Mouse (Mus musculus) hindbrain, embryonic 13.5 days (tissue): ENCODE measurements around the gene Irf2bpl. TPM values are rescaled to one million over a fixed set of nuclear protein-coding genes. Genes with fewer than 3 reads are reported as not detected.

Source experiments
- ATAC-seq: fragments of 200-750 bp; cut with Nextera tagmentation; 2 replicates; pipeline ENCODE4 v1.8.0; 2017; ENCODE audit warnings: moderate TSS enrichment; ENCODE audit not compliant: low FRiP score
- H3K27ac ChIP-seq: fragments of 300-500 bp; sonication (generic); 2 replicates; pipeline ENCODE4 v1.5.1; 2015; ENCODE audit warnings: inconsistent platforms, mild to moderate bottlenecking, moderate library complexity
- H3K27me3 ChIP-seq: fragments of 300-500 bp; sonication (generic); 2 replicates; pipeline ENCODE4 v1.6.1; 2015; ENCODE audit warnings: mild to moderate bottlenecking, inconsistent platforms
- H3K36me3 ChIP-seq: fragments of 300-500 bp; sonication (generic); 2 replicates; pipeline ENCODE4 v1.6.1; 2015; ENCODE audit warnings: mild to moderate bottlenecking, inconsistent platforms
- H3K4me1 ChIP-seq: fragments of 300-500 bp; sonication (generic); replicated peaks from 2 replicates; pipeline ENCODE4 v1.6.1; 2015; ENCODE audit warnings: inconsistent platforms
- H3K4me2 ChIP-seq: fragments of 300-500 bp; sonication (generic); 2 replicates; pipeline ENCODE4 v1.6.1; 2015; ENCODE audit warnings: inconsistent platforms, mild to moderate bottlenecking, moderate library complexity
- H3K4me3 ChIP-seq: fragments of 300-500 bp; sonication (generic); 2 replicates; pipeline ENCODE4 v1.5.1; 2015; ENCODE audit warnings: mild to moderate bottlenecking, inconsistent platforms
- H3K9ac ChIP-seq: fragments of 300-500 bp; sonication (generic); 2 replicates; pipeline ENCODE4 v1.6.1; 2015; ENCODE audit warnings: mild to moderate bottlenecking, inconsistent platforms
- H3K9me3 ChIP-seq: fragments of 300-500 bp; sonication (generic); 2 replicates; pipeline ENCODE4 v1.6.1; 2016; ENCODE audit warnings: inconsistent platforms
- WGBS: fragments of 180-500 bp; shearing (Covaris S2); methylation state at CpG from one replicate; pipeline ENCODE4 v1.1.7; 2015; 5-methylcytosine and 5-hydroxymethylcytosine counted together
- polyA plus RNA-seq: library from polyadenylated mRNA; unstranded; fragments of >200 nt; fragmentation: Nextera tagmentation; extraction: Ambion mirVana; gene quantifications from 2 replicates; pipeline ENCODE4 v1.2.1, GENCODE M21; 2015

Irf2bpl gene
- polyA plus RNA-seq: 66.4 and 70.0 TPM in 2 replicates

GRCm38 (mm10) chr12:86884197-86885058, at the start of gene Irf2bpl:
Gene Irf2bpl, minus strand, starts transcription at chr12:86884798.
- Histone ChIP-seq H3K27ac (peak within 1 kb of the TSS; percentile 100), H3K4me1 (peaks cover 61% of the 10 kb centered on the region), H3K27me3 (no peaks in the 10 kb centered on the region), H3K9ac (peak within 1 kb of the TSS; percentile 100), H3K36me3 (peaks cover 5% of the 10 kb centered on the region), H3K4me3 (peak within 1 kb of the TSS; percentile 99), H3K4me2 (peak within 1 kb of the TSS; percentile 94), H3K9me3 (no peaks in the 10 kb centered on the region)
- ATAC-seq: peak; percentile 88
- under 1% methylated on average over 65 of the region's 82 CpGs for WGBS

- no peak overlapping the region for H3K27ac ChIP-seq
- WGBS: 20% methylated on average over 6 of the region's 6 CpGs
- H3K27me3 ChIP-seq: no peaks in the 10 kb centered on the region
- H3K9ac ChIP-seq: no peak overlapping the region
- H3K36me3 ChIP-seq: no peaks in the 10 kb centered on the region
- H3K4me1 ChIP-seq: peaks cover 18% of the 10 kb centered on the region
- no peak overlapping the region for H3K4me3 ChIP-seq
- H3K9me3 ChIP-seq: no peaks in the 10 kb centered on the region; the same call in 1 of the 2 replicates
- no peak for ATAC-seq
- H3K4me2 ChIP-seq: no peak overlapping the region
These were observed 48.0 kb upstream of the Irf2bpl start for GRCm38 (mm10) chr12:86932575-86932952.

- H3K4me3 ChIP-seq: no peak overlapping the region
- H3K27ac ChIP-seq: no peak overlapping the region
- no peaks in the 10 kb centered on the region for H3K27me3 ChIP-seq
- H3K4me2 ChIP-seq: no peak overlapping the region
- no peak overlapping the region for H3K9ac ChIP-seq
- H3K4me1 ChIP-seq: peaks cover 18% of the 10 kb centered on the region
- H3K9me3 ChIP-seq: no peaks in the 10 kb centered on the region; the same call in 1 of the 2 replicates
- no peaks in the 10 kb centered on the region for H3K36me3 ChIP-seq
- WGBS: 9% methylated on average over 7 of the region's 7 CpGs
- no peak for ATAC-seq
These were observed 47.4 kb upstream of the Irf2bpl start for GRCm38 (mm10) chr12:86931919-86932574.

GRCm38 (mm10) chr12:86930934-86931729, 46.5 kb upstream of the Irf2bpl start:
- H3K27ac ChIP-seq: no peak overlapping the region
- no peak overlapping the region for H3K9ac ChIP-seq
- no peaks in the 10 kb centered on the region for H3K36me3 ChIP-seq
- no peak overlapping the region for H3K4me3 ChIP-seq
- no peak for ATAC-seq
- H3K4me1 ChIP-seq: peaks cover 18% of the 10 kb centered on the region
- WGBS: 74% methylated on average over 6 of the region's 6 CpGs
- no peaks in the 10 kb centered on the region; the same call in 1 of the 2 replicates for H3K9me3 ChIP-seq
- no peaks in the 10 kb centered on the region for H3K27me3 ChIP-seq
- no peak overlapping the region for H3K4me2 ChIP-seq

DNA sequence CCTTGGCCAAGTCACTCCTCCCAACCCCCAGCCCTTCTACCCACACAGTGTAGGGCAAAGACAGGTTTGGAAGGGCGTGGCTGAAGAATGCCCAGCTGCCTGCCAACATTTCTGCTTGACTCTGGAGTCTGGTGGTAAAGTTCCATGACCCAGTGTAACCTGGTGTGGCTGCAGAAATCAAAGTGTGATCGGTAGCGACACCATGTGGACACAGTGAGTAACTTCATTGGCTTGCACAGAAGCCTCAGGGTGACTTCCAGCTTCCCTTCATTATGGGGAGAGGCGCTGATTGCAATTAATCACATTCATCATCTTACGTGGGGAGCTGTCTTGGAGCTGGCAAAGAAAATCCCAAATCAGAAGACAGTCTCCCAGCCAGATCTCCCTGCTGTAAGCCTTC, 39.2 kb upstream of the Irf2bpl start:
- no peak overlapping the region for H3K4me3 ChIP-seq
- peak overlapping the region; percentile 75 for H3K27ac ChIP-seq

DNA sequence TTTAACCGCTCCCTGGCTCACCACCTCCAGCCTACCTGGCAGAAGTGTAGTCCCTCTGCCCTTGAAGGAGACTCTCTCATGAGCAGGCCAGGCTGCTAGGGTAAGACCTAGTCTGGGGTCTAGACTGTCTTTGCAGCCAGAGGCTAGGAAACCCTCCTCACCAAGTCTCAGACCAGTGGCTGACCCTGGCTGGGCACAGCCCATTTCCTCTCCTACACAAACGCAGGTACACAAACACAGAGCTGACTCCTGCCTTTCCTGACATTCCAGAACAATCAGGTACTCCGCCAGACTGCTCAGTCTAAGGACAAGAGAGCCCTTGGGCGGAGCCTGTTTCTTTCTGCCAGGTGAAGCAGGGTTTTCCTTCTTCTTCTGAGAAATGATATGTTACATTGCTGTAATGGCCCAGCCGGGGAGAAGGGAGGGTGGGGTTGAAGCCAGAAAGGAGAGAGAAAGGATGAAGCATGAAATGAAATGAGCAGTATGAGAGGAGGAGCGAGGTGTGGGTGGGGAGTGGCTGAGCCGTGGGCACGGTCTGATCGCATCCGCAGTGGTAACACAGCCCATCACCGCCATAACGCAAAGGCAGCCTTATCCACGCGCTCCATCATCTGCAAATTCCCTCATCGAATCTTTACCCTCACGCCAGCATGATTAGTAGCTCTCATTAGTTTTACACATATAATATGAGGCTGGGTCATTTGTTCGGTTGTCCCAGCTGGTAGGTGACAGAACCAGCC, 34.6 kb upstream of the Irf2bpl start:
- Histone ChIP-seq H3K4me1 (peaks cover 54% of the 10 kb centered on the region), H3K27ac (peak overlapping the region; percentile 94), H3K4me3 (no peak overlapping the region), H3K9me3 (no peaks in the 10 kb centered on the region), H3K36me3 (no peaks in the 10 kb centered on the region), H3K9ac (peak overlapping the region; percentile 49; the same call in 1 of the 2 replicates), H3K27me3 (peaks cover 13% of the 10 kb centered on the region; the same call in 1 of the 2 replicates), H3K4me2 (no peak overlapping the region; the same call in 1 of the 2 replicates)
- WGBS: 50% methylated on average over 17 of the region's 17 CpGs
- ATAC-seq: peak; percentile 25; the same call in 1 of the 2 replicates

More for the DNA sequence above, 39.2 kb upstream of the Irf2bpl start:
- Histone ChIP-seq H3K4me1 (peaks cover 28% of the 10 kb centered on the region), H3K27me3 (no peaks in the 10 kb centered on the region), H3K9ac (no peak overlapping the region), H3K36me3 (no peaks in the 10 kb centered on the region), H3K4me2 (no peak overlapping the region), H3K9me3 (no peaks in the 10 kb centered on the region; the same call in 1 of the 2 replicates)
- 3% methylated on average over 5 of the region's 5 CpGs for WGBS
- ATAC-seq: peak; percentile 70

DNA sequence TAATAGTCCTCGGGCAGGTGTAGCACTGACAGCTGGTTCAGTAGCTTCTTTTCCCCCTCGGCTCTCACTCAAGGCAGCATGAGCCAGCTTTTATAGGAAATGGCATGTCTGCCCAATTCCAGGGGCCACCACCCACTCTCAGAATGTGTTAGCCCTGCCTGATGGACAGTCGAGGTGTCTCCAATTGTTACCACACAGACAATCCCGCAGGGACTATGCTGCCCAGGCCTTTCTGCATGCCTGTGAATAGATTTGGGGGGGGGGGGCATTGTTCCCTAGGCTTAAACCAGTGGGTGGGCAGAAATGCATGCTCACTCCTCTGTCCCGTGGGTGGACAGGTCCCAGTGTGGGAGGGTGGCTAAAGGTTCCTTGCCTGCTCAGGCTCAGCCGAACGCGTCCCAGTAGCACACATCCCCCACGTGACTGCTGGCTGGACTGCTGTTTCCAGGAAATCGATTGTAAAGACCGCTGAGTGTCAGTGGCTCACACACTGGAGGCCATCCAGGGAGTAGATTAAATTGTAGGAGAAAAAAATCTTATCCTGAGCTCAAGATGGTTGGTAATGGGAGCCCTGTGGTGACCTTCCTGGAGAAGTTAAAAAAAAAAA, 33.9 kb upstream of the Irf2bpl start:
- peak overlapping the region; percentile 43 for H3K9ac ChIP-seq
- ATAC-seq: peak; percentile 51; the same call in 1 of the 2 replicates
- no peaks in the 10 kb centered on the region for H3K36me3 ChIP-seq
- peaks cover 54% of the 10 kb centered on the region for H3K4me1 ChIP-seq
- 17% methylated on average over 11 of the region's 11 CpGs for WGBS
- H3K27ac ChIP-seq: peak overlapping the region; percentile 94
- H3K4me3 ChIP-seq: no peak overlapping the region
- no peaks in the 10 kb centered on the region for H3K9me3 ChIP-seq
- peaks cover 18% of the 10 kb centered on the region; the same call in 1 of the 2 replicates for H3K27me3 ChIP-seq
- H3K4me2 ChIP-seq: peak overlapping the region; percentile 19; the same call in 1 of the 2 replicates

GRCm38 (mm10) chr12:86916796-86917573, 32.4 kb upstream of the Irf2bpl start:
- ATAC-seq: no peak
- Histone ChIP-seq H3K4me2 (no peak overlapping the region), H3K27me3 (peaks cover 18% of the 10 kb centered on the region; the same call in 1 of the 2 replicates), H3K36me3 (no peaks in the 10 kb centered on the region), H3K4me1 (peaks cover 61% of the 10 kb centered on the region), H3K9me3 (no peaks in the 10 kb centered on the region), H3K27ac (peak overlapping the region; percentile 94), H3K9ac (no peak overlapping the region), H3K4me3 (no peak overlapping the region)
- WGBS: 81% methylated on average over 7 of the region's 7 CpGs

- H3K4me3 ChIP-seq: no peak overlapping the region
- no peaks in the 10 kb centered on the region for H3K36me3 ChIP-seq
- H3K27me3 ChIP-seq: peaks cover 18% of the 10 kb centered on the region; the same call in 1 of the 2 replicates
- H3K4me2 ChIP-seq: no peak overlapping the region
- no peak for ATAC-seq
- peaks cover 73% of the 10 kb centered on the region for H3K4me1 ChIP-seq
- WGBS: 81% methylated on average over 7 of the region's 7 CpGs
- H3K27ac ChIP-seq: no peak overlapping the region
- no peaks in the 10 kb centered on the region for H3K9me3 ChIP-seq
- peak overlapping the region; percentile 3; the same call in 1 of the 2 replicates for H3K9ac ChIP-seq
These were observed 31.0 kb upstream of the Irf2bpl start for GRCm38 (mm10) chr12:86915617-86916016.

DNA sequence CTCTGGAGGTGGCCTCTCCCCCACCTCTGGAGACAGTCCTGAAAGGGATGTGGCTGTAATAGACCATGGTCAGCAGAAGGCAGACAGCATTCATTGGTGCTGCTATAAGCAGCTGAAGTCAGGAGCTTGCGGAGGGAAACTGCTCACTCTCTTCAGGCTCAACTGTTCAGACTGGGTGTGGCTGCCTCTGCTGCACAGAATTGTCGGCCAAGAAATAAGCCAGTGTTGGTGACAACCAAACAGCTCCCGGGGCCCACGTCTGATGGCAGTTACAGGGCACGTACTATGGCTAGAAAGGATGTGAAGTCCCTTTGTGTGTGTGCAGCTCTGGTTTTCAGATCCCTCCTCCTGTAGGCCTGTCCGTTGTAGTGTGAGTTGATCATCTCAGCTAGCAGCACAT, 30.2 kb upstream of the Irf2bpl start:
- H3K4me3 ChIP-seq: no peak overlapping the region
- no peaks in the 10 kb centered on the region for H3K9me3 ChIP-seq
- H3K4me1 ChIP-seq: peaks cover 76% of the 10 kb centered on the region
- no peak for ATAC-seq
- H3K27ac ChIP-seq: peak overlapping the region; percentile 31
- peaks cover 18% of the 10 kb centered on the region; the same call in 1 of the 2 replicates for H3K27me3 ChIP-seq
- 65% methylated on average over 6 of the region's 6 CpGs for WGBS
- H3K4me2 ChIP-seq: no peak overlapping the region
- no peaks in the 10 kb centered on the region for H3K36me3 ChIP-seq
- no peak overlapping the region for H3K9ac ChIP-seq
